Mouse (Mus musculus) C2C12 (cell line): ENCODE measurements around the gene Hsd17b14.

Experiments
- CEBPB ChIP-seq: IDR thresholded peaks from one replicate; pipeline ENCODE4 v1.6.1; 2011; ENCODE audit warnings: low read depth, mild to moderate bottlenecking, control low read depth, moderate library complexity
- CTCF ChIP-seq: IDR thresholded peaks from one replicate; pipeline ENCODE4 v1.5.1; 2011; ENCODE audit not compliant: control insufficient read depth, insufficient read depth, insufficient read length
- MAX ChIP-seq: IDR thresholded peaks from one replicate; pipeline ENCODE4 v1.6.1; 2011; ENCODE audit warnings: mild to moderate bottlenecking, control low read depth
- MYOG ChIP-seq: IDR thresholded peaks from one replicate; pipeline ENCODE4 v1.6.1; 2011; ENCODE audit not compliant: control insufficient read depth, insufficient read length; ENCODE audit errors: extremely low read depth

DNA sequence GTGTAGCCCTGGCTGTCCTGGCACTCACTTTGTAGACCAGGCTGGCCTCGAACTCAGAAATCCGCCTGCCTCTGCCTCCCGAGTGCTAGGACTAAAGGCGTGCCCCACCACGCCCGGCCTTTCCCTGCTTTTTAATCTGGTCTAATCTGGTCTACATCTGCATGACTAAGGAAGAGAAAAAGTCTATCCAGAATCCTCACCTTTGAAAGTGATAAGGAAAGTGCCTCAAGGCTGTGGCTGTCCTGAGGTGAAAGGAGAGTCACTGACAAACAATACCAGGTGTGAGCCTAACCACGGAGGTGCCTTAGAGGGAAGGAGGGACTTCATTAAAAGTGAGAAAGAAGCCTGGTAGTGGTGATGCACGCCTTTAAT is 3.2 kb upstream of the Hsd17b14 start:
- TF ChIP-seq CTCF (no peak), CEBPB (no peak), MYOG (no peak), MAX (no peak)
